Mouse (Mus musculus) thymus, adult 2 months (tissue): Measurements from ENCODE around the gene Bpifb9a.

Source experiments
- CTCF ChIP-seq: fragments of 200-500 bp; IDR thresholded peaks from 2 replicates; pipeline ENCODE4 v1.5.1; 2012; ENCODE audit warnings: mild to moderate bottlenecking, control low read depth, low read length, moderate library complexity, borderline replicate concordance; ENCODE audit not compliant: control insufficient read depth, poor library complexity, insufficient read depth; ENCODE audit errors: extremely low read depth
- POLR2A ChIP-seq: fragments of 200-500 bp; IDR thresholded peaks from 2 replicates; pipeline ENCODE4 v1.6.1; 2012; ENCODE audit warnings: mild to moderate bottlenecking, low read length, control low read depth, moderate library complexity; ENCODE audit not compliant: control insufficient read depth, poor library complexity, insufficient read depth; ENCODE audit errors: extremely low read depth

DNA sequence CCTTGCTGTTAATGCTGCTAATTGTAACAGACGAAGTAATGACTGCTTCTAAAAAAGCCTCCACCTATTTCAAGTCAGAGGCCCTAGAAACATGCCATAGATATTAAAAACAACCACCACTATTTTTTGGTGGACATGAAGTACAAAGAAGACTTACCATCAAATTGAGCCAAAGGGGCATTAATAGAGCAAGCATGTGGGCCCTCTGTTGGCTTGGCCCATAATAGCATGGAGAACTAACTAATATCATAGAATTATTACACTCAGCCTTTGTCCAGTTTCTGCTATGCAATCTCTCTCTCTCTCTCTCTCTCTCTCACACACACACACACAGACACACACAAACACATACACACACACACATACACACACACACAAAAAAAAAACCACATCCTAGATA lies 35.2 kb downstream of the Bpifb9a start:
- no peak for TF ChIP-seq POLR2A
- TF ChIP-seq CTCF, result no peak
